Mouse (Mus musculus): ENCODE data around the gene Stx11.

GRCm38 (mm10) chr10:12931492-12932400 is 32.4 kb downstream of the Stx11 start:
- TF ChIP-seq CTCF (IDR thresholded peaks at IDR 0.05; ENCODE audit: borderline replicate concordance, control insufficient read depth, extremely low read depth, insufficient read depth, low read length, poor library complexity) (no peak), POLR2A (IDR thresholded peaks at IDR 0.05; ENCODE audit: control insufficient read depth, extremely low read depth, insufficient read depth, low read length, poor library complexity) (no peak)
